Mouse (Mus musculus) left cerebral cortex, postnatal 14 days (tissue): Measurements from ENCODE around the gene Gmcl1. TPM values are rescaled to one million over a fixed set of nuclear protein-coding genes. Genes with fewer than 3 reads are reported as not detected.

Experiments used
- DNase-seq, 2 experiments: peaks; one replicate each; pipeline ENCODE4 v3.0.0; 2021 to 2022; ENCODE audit warnings: low spot score in 2 of 2, mixed read lengths in 1 of 2
- intact Hi-C: fragments of 180-260 bp; cut with DNase I; formaldehyde crosslinking; loops from one replicate; pipeline ENCODE4 v1.15.1; 2025
- total RNA-seq, 2 experiments: library from RNA; stranded (reverse); gene quantifications; 2 replicates each; pipeline ENCODE4 v1.2.3; 2021

The Gmcl1 gene
- total RNA-seq, 2 experiments from 2014 or later: 32.6 to 34.0 TPM

DNA sequence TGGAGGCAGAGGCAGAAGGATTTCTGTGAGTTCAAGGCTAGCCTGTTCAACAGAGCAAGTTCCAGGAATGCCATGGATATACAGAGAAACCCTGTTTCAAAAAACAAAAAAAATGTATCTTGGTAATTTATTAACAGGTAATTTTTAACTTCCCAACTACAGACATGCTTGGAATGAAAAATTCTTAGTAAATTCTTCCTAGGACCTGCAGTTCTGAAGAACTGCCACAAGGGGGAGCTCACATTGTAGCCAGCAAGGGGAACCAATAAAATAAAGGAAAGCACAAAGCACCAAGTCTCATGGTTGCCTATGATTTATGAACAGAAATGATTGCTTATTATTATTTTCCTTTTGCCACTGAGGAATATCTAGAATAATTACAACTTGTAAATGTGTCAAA, 14.0 kb upstream of the Gmcl1 start:
- intact Hi-C loops: loop anchor here (2.0 to 5.0 kb wide), 2 partner anchors 60 to 175 kb away; no protein-coding TSS in a partner anchor
- peak; percentile 40 to 69 for DNase-seq

DNA sequence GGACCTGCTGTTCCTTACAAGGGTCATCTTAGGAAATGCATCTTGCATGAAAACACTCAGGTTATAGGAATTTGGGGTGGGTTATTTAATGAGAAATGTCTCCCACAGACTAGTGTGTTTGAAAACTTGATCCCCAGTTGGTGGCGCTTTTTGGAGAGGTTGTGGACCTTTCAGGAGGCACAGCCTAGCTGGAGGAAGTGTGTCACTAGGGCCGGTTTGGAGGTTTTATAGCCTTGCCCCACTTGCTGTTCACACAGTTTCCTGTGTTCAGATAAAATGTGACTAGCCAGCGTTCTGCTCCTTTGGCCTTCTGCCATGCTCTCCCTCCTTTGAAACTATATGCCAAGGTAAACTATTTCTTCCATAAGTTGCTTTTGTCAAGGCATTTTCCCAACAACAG, 7.5 kb upstream of the Gmcl1 start:
- intact Hi-C loops: no loop called here
- no peak for DNase-seq

DNA sequence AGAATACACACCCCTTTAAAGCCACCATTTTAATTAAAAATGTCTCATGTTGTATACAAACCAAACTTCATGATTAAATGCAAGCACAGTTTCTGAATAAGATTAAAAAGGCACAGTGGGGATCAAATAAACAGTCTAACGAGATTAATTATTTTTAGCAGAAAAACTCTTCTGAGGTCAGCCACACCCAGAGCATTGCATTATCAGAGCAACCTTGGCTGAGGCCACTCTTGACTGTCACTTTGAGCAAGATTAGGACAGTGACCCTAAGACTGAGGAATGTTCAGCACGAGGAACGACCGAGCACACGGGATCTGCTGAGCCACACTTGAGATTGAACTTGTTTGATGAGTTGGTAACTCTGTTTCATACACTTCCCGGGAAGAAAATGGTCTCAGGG, 3.6 kb upstream of the Gmcl1 start:
- DNase-seq: no peak
- intact Hi-C loops: loop anchor here (10.0 kb wide), 1 partner anchor 268 kb away; the partner anchor contains the start of gene Nfu1

DNA sequence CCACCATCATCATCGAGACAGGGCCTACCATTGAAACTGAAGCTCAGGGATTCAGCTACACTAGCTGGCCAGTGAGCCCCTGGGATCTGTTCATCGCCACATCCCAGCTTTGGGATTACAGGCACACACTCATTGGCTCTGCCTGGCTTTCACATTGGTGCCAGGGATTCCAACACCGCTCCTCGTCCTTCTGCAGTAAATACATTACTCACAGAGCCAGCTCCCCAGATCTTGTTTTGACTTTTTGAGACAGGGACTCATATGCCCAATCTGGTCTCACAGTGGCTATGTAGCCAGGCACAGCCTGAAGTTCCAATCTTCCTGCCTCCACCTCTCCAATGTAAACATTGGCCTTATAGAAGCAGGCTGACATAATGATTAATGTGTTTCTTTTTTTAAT, 3.1 kb upstream of the Gmcl1 start:
- intact Hi-C loops: loop anchor here (10.0 kb wide), 1 partner anchor 268 kb away; the partner anchor contains the start of gene Nfu1
- DNase-seq: no peak

DNA sequence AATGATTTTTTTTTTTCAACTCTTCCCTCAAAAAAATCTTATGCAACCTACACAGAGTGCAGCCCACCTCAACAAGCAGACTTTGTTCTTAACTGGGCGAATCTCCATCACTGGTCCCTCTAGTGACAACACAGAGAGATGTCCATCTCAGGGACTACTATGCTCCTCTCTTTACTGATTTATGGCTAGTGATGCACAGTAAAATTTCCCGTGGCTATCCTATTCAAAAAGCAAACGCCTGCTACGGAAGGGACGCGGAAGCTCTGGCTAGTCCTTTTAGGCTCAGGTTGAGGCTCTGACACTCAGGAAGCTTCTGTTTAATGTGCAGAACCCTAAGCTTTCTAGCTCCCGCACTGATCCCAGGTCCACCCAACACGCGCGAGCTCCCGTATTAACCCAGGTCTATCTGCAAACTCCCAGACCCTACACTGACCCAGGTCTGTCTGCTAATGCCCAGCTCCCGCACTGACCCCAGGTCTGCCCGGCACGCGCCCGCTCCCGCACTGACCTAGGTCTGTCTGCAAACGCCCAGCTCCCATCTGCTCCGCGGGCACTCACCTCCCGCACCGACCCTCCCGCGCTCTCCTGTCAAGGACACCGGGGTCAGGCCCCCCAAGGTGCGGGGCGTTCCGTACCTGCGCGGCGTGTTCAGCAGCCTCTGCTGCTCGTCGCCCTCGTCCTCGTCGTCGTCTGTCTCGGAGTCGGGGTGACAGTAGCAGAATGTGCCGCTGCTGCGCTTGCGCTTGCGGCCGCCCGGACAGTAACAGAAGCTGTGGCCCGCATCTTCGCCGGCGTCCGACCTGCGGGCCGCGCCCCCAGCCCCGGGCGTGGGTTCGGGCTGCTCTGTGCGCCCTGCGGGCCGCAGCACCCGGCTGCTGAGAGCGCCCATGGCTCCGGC, 658 bp downstream of the Gmcl1 start:
- intact Hi-C loops: loop anchor here (10.0 kb wide), 1 partner anchor 272 kb away; the partner anchor contains the start of gene Nfu1
- peak; percentile 14 to 48 for DNase-seq

DNA sequence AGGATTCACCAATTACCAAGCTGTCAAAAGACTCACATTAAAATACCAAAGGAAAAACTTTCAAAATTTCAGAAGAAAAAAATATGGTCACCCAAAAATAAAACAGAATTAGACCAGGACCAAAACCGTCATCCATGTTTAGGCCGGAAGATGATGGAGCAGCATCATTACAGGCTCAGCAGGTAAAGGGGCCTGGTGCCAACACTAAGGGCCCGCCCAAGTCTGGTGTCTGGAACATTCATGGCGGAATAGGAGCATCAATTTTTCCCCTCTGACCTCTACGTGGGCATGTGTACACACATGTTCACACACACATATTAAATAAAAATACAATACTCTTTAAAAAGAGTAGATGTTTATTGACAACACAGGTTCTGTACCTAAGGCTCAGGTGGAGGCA, 4.5 kb downstream of the Gmcl1 start:
- intact Hi-C loops: no loop called here
- DNase-seq: no peak

DNA sequence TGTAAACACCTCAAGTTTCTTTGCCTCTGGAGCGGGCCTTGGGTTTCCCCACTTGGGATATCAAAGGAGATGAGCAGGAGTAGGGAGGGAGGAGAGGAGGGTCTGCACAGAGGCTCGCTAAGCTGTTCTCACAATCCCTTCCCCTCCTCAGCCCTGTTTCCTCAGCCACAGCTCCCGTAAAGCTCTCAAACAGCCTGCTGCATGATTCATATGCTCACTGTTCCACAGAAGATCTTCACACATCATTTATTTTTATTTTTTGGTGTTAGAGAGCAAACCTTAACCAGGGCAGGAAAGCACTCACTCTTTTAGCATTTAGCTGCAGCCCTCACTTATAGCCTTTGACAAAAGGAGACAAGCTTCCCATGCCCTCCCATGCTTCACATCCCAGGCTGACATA, 11.2 kb downstream of the Gmcl1 start:
- no peak for DNase-seq
- intact Hi-C loops: no loop called here

DNA sequence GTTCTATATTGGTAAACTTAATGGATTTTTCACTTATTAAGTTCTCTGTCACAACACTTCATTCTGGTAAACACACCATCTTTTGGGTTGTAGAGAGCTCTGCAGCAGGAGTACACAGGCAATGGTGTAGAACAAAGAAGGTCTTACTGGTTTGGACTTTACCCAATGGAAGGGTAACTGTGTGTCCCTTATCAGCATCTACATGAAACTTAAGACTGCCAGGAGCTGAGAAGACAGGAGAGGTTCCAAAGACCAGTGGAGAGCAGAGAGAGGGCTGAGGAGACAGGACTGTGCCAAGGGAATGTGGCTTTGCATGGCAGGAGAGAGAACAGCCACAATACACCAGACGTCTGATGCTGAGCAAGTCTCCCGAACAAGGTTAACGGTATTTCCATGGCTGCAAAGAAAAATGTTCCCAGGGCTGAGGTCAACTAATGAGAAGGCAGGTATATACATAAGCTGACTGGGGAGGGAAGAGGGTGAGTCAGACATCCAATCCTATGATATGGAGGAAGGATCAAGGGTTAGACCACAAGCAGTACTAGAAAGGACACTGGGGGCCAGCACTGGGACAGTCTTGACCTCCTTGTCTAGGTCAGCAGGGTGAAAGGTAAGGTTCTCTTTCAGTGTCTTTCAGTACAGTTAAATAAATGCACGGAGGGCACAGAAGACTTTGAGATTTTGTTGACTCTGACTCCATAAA, 25.0 kb downstream of the Gmcl1 start:
- DNase-seq: no peak
- intact Hi-C loops: no loop called here

DNA sequence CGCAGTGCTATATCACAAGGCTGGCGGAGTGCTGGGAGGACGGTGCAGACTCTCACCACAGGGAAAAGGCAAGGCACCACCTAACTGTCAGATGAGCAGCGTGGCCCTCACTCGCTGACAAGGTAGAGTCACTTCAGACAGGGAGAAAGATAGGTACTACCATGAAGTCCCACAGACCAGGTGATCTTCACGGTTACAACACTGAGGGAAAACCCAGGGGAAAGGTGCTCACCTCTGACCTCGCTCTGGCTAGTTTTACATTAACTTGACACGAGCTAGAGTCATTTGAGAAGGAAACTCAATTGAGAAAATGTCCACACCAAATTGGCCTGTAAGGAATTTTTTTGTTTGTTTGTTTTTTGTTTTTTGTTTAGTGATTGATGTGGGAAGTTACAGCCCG, 30.6 kb downstream of the Gmcl1 start:
- intact Hi-C loops: no loop called here
- DNase-seq: no peak

DNA sequence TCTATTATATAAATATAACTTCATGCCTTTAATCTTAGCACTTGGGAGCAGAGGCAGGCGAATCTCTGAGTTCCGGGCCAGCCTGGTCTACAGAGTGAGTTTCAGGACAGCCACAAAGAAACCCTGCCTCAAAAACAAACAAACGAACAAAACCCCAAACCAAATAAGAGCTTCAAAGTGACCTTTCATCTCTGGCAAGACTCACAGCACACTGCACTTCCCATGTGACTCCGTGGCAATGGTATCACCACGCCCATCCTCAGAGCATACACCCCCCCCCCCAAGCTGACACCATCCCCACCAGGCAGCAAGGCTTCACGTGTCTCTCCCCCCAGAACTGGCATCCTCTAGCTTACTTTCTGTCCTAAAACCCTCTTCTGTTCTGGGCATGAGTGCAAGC, 35.3 kb downstream of the Gmcl1 start:
- intact Hi-C loops: no loop called here
- DNase-seq: no peak

DNA sequence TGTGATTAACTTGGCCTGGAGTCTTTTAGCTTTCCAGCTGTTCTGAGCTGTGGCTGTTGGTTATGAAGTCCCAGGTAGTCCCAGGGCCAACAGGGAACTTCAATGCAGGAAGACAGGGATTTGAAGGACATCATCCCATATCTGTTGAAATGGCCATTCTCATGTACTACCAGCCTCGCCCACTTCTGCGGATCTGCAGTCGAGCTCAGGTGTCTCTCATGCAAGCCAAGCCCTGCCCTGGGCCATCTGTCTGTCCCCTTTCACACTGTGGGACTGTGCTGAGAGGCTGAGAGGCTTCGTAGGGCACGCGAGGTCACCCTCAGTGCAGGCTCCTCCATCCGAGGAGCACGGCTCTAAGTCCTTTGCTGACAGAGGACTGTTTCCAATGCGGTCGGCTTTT, 37.0 kb downstream of the Gmcl1 start:
- intact Hi-C loops: no loop called here

DNA sequence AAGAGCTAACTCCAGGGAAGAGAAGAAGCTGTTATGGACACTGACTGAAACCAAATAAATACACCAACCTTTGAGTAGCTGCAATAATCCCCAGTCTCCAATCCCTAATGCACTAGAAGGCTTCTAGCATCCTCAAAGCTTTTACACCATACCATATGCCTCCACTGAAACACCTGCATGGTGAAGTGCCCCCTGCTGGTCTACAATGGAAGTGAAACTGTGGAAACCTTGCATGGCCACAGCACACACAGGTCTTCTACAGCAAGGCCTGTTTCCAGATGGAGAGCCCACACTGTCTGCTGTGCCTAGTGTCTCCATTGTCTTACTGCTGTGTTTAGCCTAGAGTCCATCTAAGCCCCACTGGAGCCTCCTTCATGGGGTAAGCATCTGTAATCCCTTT, 38.7 kb downstream of the Gmcl1 start:
- DNase-seq: peak; percentile 44 to 57
- intact Hi-C loops: no loop called here

More for the DNA sequence above, 37.0 kb downstream of the Gmcl1 start:
- no peak for DNase-seq

DNA sequence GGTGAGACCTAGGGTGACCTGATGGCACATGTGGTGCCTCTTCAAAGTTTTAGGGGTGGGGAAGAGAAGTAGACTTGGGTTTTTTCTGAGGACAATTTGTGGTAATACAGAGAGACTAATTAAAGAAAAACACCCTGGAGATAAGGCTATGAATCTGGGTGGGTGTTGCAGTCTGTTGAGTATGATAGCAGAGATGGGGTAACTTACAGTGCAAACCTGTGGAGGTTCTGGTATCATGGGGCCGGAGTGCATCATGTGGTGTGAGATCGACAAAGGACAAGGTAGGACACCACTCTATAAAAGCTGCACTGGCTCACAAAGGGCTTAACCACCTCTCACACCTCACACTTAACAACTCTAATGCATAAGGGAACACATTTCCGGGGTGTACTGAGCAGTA, 43.5 kb downstream of the Gmcl1 start:
- no peak for DNase-seq
- intact Hi-C loops: no loop called here

DNA sequence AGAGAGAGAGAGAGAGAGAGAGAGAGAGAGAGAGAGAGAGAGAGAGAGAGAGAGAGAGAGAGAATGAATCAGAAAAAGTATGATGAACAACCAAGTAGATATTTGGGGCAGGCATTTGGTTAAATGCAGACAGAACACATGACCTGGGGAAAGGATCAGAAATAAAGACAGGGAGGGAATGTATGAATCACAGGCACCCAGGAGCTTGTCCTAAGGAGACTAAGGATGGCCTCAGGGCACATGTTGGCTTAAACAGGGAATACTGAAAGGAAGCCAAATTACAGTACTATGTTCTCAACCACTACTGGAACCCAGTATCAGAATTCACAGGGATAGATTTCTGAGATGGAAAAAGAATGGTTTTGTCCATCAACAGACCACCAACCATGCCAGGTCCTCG, 46.2 kb downstream of the Gmcl1 start:
- DNase-seq: no peak
- intact Hi-C loops: no loop called here

DNA sequence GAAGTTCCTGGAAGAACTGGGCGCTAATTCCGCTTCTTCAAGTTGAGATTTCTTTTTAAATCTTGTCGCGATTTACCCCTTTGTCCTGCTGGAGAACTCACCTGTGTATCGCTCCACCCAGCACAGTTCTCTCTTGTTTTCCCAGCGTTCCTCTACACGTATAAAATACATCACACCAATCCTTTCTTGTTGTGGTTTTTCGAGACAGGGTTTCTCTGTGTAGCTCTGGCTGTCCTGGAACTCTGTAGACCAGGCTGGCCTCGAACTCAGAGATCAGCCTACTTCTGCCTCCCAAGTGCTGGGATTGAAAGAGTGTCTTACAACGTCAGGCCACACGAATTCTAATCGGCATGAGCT, 48.5 kb downstream of the Gmcl1 start:
- DNase-seq: no peak
- intact Hi-C loops: no loop called here

DNA sequence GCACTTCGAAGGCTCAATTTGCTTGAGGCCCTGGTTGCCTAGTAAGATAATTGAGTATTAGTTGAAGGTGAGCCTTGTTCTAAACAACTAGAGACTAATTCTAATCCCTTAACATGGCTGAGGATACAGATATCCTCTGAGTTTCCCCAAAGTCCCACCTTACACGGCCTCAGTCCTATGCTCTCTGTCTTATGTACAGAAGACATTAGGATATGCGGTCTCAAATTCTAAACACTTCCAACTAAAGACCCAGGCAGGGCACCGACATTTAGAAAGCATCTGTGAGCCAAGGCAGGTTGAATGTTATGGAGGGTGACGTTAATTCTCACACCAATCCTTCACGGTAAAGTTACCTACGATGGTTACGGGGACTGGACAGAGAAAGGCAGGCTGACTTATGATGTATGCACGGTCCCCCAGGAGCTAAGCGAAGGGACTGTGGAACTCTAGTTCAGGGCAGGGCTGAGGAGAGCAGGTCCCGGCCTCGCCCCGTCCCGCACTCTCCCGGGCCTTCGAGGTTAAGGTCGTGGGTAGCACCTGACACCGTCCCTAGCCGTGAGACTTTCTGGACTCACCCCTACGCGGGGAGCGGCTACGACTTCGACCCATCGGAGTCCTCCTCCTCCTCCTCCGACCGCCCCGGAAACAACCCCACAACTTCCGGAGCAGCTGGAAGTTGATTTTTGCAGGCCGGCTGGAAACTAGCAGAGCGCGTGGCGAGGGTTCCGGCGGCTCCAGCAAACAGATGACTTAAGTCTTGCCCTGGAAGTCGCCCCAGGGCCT, 49.1 kb downstream of the Gmcl1 start, which contains the start of gene Snrnp27:
Snrnp27 (minus strand) TSS at position 651 of the 783 bp plus-strand sequence.
- DNase-seq: peak; percentile 86 to 90
- intact Hi-C loops: no loop called here

DNA sequence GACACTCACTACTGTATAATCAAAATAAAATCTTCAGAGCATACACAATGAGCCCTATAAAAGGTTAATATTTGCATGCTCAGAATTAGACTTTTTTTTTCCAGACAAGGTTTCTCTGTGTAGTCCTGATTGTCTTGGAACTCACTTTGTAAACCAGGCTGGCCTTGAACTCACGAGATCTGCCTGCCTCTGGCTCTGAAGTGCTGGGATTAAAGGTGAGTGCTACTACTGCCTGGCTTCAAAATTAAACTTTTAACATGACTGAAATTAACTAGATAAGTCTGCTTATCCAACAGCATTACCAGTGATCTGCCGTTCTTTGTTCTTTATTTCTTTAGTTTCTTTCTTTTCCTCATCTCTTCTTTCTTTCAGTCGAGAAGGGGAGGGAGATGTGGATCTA, 51.9 kb downstream of the Gmcl1 start:
- no peak for DNase-seq
- intact Hi-C loops: no loop called here

DNA sequence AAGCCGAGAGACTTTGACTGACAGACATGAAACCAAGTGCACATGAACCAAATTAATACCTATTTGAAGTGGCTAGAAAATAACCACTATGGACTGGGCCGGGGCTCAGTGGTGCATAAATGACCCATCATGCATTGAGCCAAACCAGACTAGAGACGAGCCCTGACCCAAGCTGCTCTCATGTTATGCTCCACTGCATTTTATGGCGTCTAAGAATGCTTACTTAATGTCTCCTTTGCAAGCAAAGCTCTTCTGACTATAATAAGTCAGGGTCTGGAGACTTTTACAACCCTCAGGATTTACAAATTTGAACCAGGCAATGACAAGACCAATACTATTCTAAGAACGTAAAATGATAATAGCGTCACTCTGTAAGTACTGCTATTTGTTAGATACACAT, 54.8 kb downstream of the Gmcl1 start:
- intact Hi-C loops: no loop called here
- no peak for DNase-seq

DNA sequence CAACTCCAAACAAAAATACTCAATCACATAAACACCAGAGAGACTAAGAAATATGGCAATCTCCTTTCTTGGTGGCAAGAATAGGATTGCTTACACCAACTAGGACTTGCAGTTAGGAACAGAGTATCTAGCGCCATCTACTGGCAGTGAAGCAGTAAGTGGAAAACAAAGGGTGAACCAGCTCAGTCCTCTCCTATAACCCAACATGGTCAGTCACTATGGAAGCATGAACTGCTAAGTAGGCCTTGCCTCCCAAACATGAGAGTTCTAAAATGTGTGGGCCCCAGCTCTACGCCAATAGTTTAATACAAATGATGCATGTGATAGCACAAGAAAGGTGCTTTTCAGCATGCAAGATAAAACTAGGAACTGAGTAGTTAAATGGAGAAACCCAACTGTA, 62.3 kb downstream of the Gmcl1 start:
- intact Hi-C loops: loop anchor here (5.0 kb wide), 1 partner anchor 144 kb away; the partner anchor contains the start of gene Pcbp1
- DNase-seq: peak; percentile 76 to 88
